Mouse (Mus musculus) hindbrain, embryonic 16.5 days (tissue): ENCODE results near the gene Tlcd2. TPM values are rescaled to one million over a fixed set of nuclear protein-coding genes. Genes with fewer than 3 reads are reported as not detected.

Experiments
- ATAC-seq: fragments of 200-750 bp; cut with Nextera tagmentation; 2 replicates; pipeline ENCODE4 v1.8.0; 2017; ENCODE audit warnings: moderate TSS enrichment, moderate library complexity
- H3K27ac ChIP-seq: fragments of 300-500 bp; sonication (generic); 2 replicates; pipeline ENCODE4 v1.5.1; 2014; ENCODE audit warnings: low read depth, mild to moderate bottlenecking, control low read depth, low read length, moderate library complexity
- H3K27me3 ChIP-seq: fragments of 300-500 bp; sonication (generic); replicated peaks from 2 replicates; pipeline ENCODE4 v1.6.1; 2014; ENCODE audit warnings: low read length; ENCODE audit not compliant: control insufficient read depth, insufficient read depth
- H3K36me3 ChIP-seq: fragments of 300-500 bp; sonication (generic); 2 replicates; pipeline ENCODE4 v1.6.1; 2014; ENCODE audit warnings: mild to moderate bottlenecking, low read length, moderate library complexity, mixed read lengths; ENCODE audit not compliant: control insufficient read depth, insufficient read depth
- H3K4me1 ChIP-seq: fragments of 300-500 bp; sonication (generic); 2 replicates; pipeline ENCODE4 v1.6.1; 2014; ENCODE audit warnings: low read depth, low read length; ENCODE audit not compliant: control insufficient read depth, insufficient read depth
- H3K4me2 ChIP-seq: fragments of 300-500 bp; sonication (generic); 2 replicates; pipeline ENCODE4 v1.6.1; 2014; ENCODE audit warnings: mild to moderate bottlenecking, low read length, control low read depth, moderate library complexity
- H3K4me3 ChIP-seq: fragments of 300-500 bp; sonication (generic); 2 replicates; pipeline ENCODE4 v1.5.1; 2014; ENCODE audit warnings: mild to moderate bottlenecking, low read length, control low read depth, moderate library complexity
- H3K9ac ChIP-seq: fragments of 300-500 bp; sonication (generic); 2 replicates; pipeline ENCODE4 v1.6.1; 2014; ENCODE audit warnings: low read depth, mild to moderate bottlenecking, control low read depth, low read length, moderate library complexity
- H3K9me3 ChIP-seq: fragments of 300-500 bp; sonication (generic); 2 replicates; pipeline ENCODE4 v1.6.1; 2014; ENCODE audit warnings: mild to moderate bottlenecking, low read length, moderate library complexity; ENCODE audit not compliant: control insufficient read depth
- WGBS: fragments of 180-500 bp; shearing (Covaris S2); extraction: QIAGEN DNeasy Blood & Tissue Kit; methylation state at CpG from one replicate; pipeline ENCODE4 v1.1.7; 2014; 5-methylcytosine and 5-hydroxymethylcytosine counted together
- polyA plus RNA-seq: library from polyadenylated mRNA; unstranded; fragments of >200 nt; fragmentation: Nextera tagmentation; extraction: Ambion mirVana; gene quantifications from 2 replicates; pipeline ENCODE4 v1.2.1, GENCODE M21; 2015

Tlcd2 gene
- polyA plus RNA-seq, 1 experiment from 2014 or later: 2.0 TPM

GRCm38 (mm10) chr11:75441034-75441433 lies 20.5 kb upstream of the Tlcd2 start:
- no peak for ATAC-seq
- peaks cover 15% of the 10 kb centered on the region for H3K36me3 ChIP-seq
- H3K4me1 ChIP-seq: no peaks in the 10 kb centered on the region
- H3K27me3 ChIP-seq: no peaks in the 10 kb centered on the region
- H3K4me3 ChIP-seq: no peak overlapping the region
- no peak overlapping the region for H3K4me2 ChIP-seq
- H3K9me3 ChIP-seq: no peaks in the 10 kb centered on the region
- H3K27ac ChIP-seq: no peak overlapping the region
- 90% methylated on average over 7 of the region's 7 CpGs for WGBS
- no peak overlapping the region for H3K9ac ChIP-seq

- Histone ChIP-seq H3K9me3 (no peaks in the 10 kb centered on the region), H3K27me3 (no peaks in the 10 kb centered on the region), H3K27ac (no peak overlapping the region), H3K4me3 (no peak overlapping the region), H3K36me3 (peaks cover 15% of the 10 kb centered on the region), H3K4me1 (no peaks in the 10 kb centered on the region), H3K9ac (no peak overlapping the region), H3K4me2 (no peak overlapping the region)
- WGBS: 65% methylated on average over 16 of the region's 16 CpGs
- ATAC-seq: no peak
These were observed 19.9 kb upstream of the Tlcd2 start for GRCm38 (mm10) chr11:75441601-75442000.

GRCm38 (mm10) chr11:75443711-75444110 lies 17.8 kb upstream of the Tlcd2 start:
- 45% methylated on average over 8 of the region's 8 CpGs for WGBS
- Histone ChIP-seq H3K9me3 (no peaks in the 10 kb centered on the region), H3K4me1 (no peaks in the 10 kb centered on the region), H3K36me3 (peaks cover 30% of the 10 kb centered on the region), H3K9ac (no peak overlapping the region), H3K27me3 (no peaks in the 10 kb centered on the region), H3K4me3 (no peak overlapping the region), H3K27ac (no peak overlapping the region), H3K4me2 (no peak overlapping the region)
- ATAC-seq: no peak

- no peaks in the 10 kb centered on the region for H3K27me3 ChIP-seq
- H3K9ac ChIP-seq: no peak overlapping the region
- H3K27ac ChIP-seq: no peak overlapping the region
- ATAC-seq: no peak
- H3K4me3 ChIP-seq: no peak overlapping the region
- no peak overlapping the region for H3K4me2 ChIP-seq
- H3K4me1 ChIP-seq: peaks cover 3% of the 10 kb centered on the region
- WGBS: 81% methylated on average over 3 of the region's 3 CpGs
- no peaks in the 10 kb centered on the region for H3K9me3 ChIP-seq
- H3K36me3 ChIP-seq: peaks cover 30% of the 10 kb centered on the region
These were observed 12.9 kb upstream of the Tlcd2 start for GRCm38 (mm10) chr11:75448575-75448974.

- Histone ChIP-seq H3K9ac (no peak overlapping the region), H3K4me2 (no peak overlapping the region), H3K27me3 (no peaks in the 10 kb centered on the region), H3K9me3 (no peaks in the 10 kb centered on the region), H3K36me3 (peaks cover 26% of the 10 kb centered on the region), H3K4me1 (peaks cover 9% of the 10 kb centered on the region), H3K4me3 (no peak overlapping the region), H3K27ac (no peak overlapping the region)
- no peak for ATAC-seq
- WGBS: 74% methylated on average over 7 of the region's 7 CpGs
These were observed 11.8 kb upstream of the Tlcd2 start for GRCm38 (mm10) chr11:75449695-75450094.

- WGBS: 84% methylated on average over 8 of the region's 8 CpGs
- no peak for ATAC-seq
- H3K27ac ChIP-seq: no peak overlapping the region
- no peaks in the 10 kb centered on the region for H3K27me3 ChIP-seq
- H3K9ac ChIP-seq: no peak overlapping the region
- H3K36me3 ChIP-seq: peaks cover 26% of the 10 kb centered on the region
- H3K9me3 ChIP-seq: no peaks in the 10 kb centered on the region
- no peak overlapping the region for H3K4me2 ChIP-seq
- no peak overlapping the region for H3K4me3 ChIP-seq
- H3K4me1 ChIP-seq: peaks cover 15% of the 10 kb centered on the region
These were observed 11.1 kb upstream of the Tlcd2 start for GRCm38 (mm10) chr11:75450304-75450908.

GRCm38 (mm10) chr11:75450936-75451335 lies 10.6 kb upstream of the Tlcd2 start:
- 90% methylated on average over 15 of the region's 15 CpGs for WGBS
- Histone ChIP-seq H3K27ac (no peak overlapping the region), H3K4me2 (no peak overlapping the region), H3K27me3 (no peaks in the 10 kb centered on the region), H3K4me1 (peaks cover 15% of the 10 kb centered on the region), H3K36me3 (peaks cover 21% of the 10 kb centered on the region), H3K9ac (no peak overlapping the region), H3K9me3 (no peaks in the 10 kb centered on the region), H3K4me3 (no peak overlapping the region)
- no peak for ATAC-seq

- WGBS: 95% methylated on average over 8 of the region's 8 CpGs
- Histone ChIP-seq H3K4me2 (no peak overlapping the region), H3K4me1 (peaks cover 15% of the 10 kb centered on the region), H3K36me3 (peaks cover 19% of the 10 kb centered on the region), H3K9ac (no peak overlapping the region), H3K9me3 (no peaks in the 10 kb centered on the region), H3K27ac (no peak overlapping the region), H3K27me3 (no peaks in the 10 kb centered on the region), H3K4me3 (no peak overlapping the region)
- no peak for ATAC-seq
These were observed 9.4 kb upstream of the Tlcd2 start for GRCm38 (mm10) chr11:75452081-75452480.

- Histone ChIP-seq H3K4me2 (no peak overlapping the region; the same call in 1 of the 2 replicates), H3K4me1 (peaks cover 15% of the 10 kb centered on the region), H3K27ac (no peak overlapping the region), H3K9me3 (no peaks in the 10 kb centered on the region), H3K9ac (no peak overlapping the region), H3K27me3 (no peaks in the 10 kb centered on the region), H3K4me3 (no peak overlapping the region), H3K36me3 (peaks cover 11% of the 10 kb centered on the region)
- whole genome bisulfite sequencing: 94% methylated on average over 31 of the region's 31 CpGs
- ATAC-seq: no peak
These were observed 8.5 kb upstream of the Tlcd2 start for GRCm38 (mm10) chr11:75452812-75453557.
